Mouse (Mus musculus) heart, postnatal 0 days (tissue): ENCODE results near the gene Rbms3. TPM values are rescaled to one million over a fixed set of nuclear protein-coding genes. Genes with fewer than 3 reads are reported as not detected.
A peak's percentile ranks its signal among the peaks of the same experiment; 100 is the strongest.

Experiments used
- ATAC-seq: fragments of 200-750 bp; cut with Nextera tagmentation; 2 replicates; pipeline ENCODE4 v1.8.0; 2017; ENCODE audit warnings: low read depth, moderate number of reproducible peaks, moderate library complexity; ENCODE audit not compliant: insufficient read depth
- DNase-seq: peaks from one replicate; pipeline ENCODE4 v3.0.0-alpha.2; 2016; ENCODE audit warnings: low spot score
- H3K27ac ChIP-seq: fragments of 300-500 bp; sonication (generic); 2 replicates; pipeline ENCODE4 v1.5.1; 2014; ENCODE audit warnings: low read depth, mild to moderate bottlenecking
- H3K27me3 ChIP-seq: fragments of 300-500 bp; sonication (generic); 2 replicates; pipeline ENCODE4 v1.6.1; 2014; ENCODE audit warnings: low read length, mixed read lengths; ENCODE audit not compliant: control insufficient read depth, insufficient read depth
- H3K36me3 ChIP-seq: fragments of 300-500 bp; sonication (generic); replicated peaks from 2 replicates; pipeline ENCODE4 v1.6.1; 2014; ENCODE audit warnings: low read length, mixed read lengths; ENCODE audit not compliant: control insufficient read depth, insufficient read depth
- H3K4me1 ChIP-seq: fragments of 300-500 bp; sonication (generic); 2 replicates; pipeline ENCODE4 v1.6.1; 2014; ENCODE audit warnings: antibody characterized with exemption; ENCODE audit not compliant: control insufficient read depth, insufficient read depth
- H3K4me2 ChIP-seq: fragments of 300-500 bp; sonication (generic); 2 replicates; pipeline ENCODE4 v1.6.1; 2014; ENCODE audit warnings: low read depth, mild to moderate bottlenecking, low read length, moderate library complexity
- H3K4me3 ChIP-seq: fragments of 300-500 bp; sonication (generic); 2 replicates; pipeline ENCODE4 v1.5.1; 2014; ENCODE audit warnings: low read depth, low read length
- H3K9ac ChIP-seq: fragments of 300-500 bp; sonication (generic); replicated peaks from 2 replicates; pipeline ENCODE4 v1.6.1; 2014; ENCODE audit warnings: low read depth, low read length, mixed read lengths
- H3K9me3 ChIP-seq: fragments of 300-500 bp; sonication (generic); replicated peaks from 2 replicates; pipeline ENCODE4 v1.6.1; 2016; ENCODE audit warnings: low read length; ENCODE audit not compliant: control insufficient read depth
- CTCF ChIP-seq: IDR thresholded peaks from 2 replicates; pipeline ENCODE4 v1.5.1; 2016; ENCODE audit warnings: antibody characterized with exemption, control low read depth, low read depth
- EP300 ChIP-seq: IDR thresholded peaks from 2 replicates; pipeline ENCODE4 v1.6.1; 2016; ENCODE audit warnings: antibody characterized with exemption, low read depth
- WGBS: fragments of 180-500 bp; shearing (Covaris S2); extraction: QIAGEN DNeasy Blood & Tissue Kit; methylation state at CpG from one replicate; pipeline ENCODE4 v1.1.7; 2014; 5-methylcytosine and 5-hydroxymethylcytosine counted together
- polyA plus RNA-seq: library from polyadenylated mRNA; unstranded; fragments of >200 nt; fragmentation: Nextera tagmentation; extraction: Ambion mirVana; gene quantifications from 2 replicates; pipeline ENCODE4 v1.2.1, GENCODE M21; 2015
- total RNA-seq: library from RNA; depleted of rRNA; stranded (reverse); fragments of >200 nt; gene quantifications from 2 replicates; pipeline ENCODE4 v1.2.3, GENCODE M21; 2014; ENCODE audit warnings: low replicate concordance

Gene Rbms3
- total and polyA plus RNA-seq, 2 experiments from 2014 or later = 18.2 to 75.3 TPM

GRCm38 (mm10) chr9:116644616-116645015 lies 985.1 kb downstream of the Rbms3 start:
- no peak overlapping the region for H3K4me3 ChIP-seq
- H3K27ac ChIP-seq = no peak overlapping the region
- peaks cover 7% of the 10 kb centered on the region for H3K9me3 ChIP-seq
- no peaks in the 10 kb centered on the region for H3K27me3 ChIP-seq
- DNase-seq (no peak), ATAC-seq (no peak)
- H3K4me2 ChIP-seq = no peak overlapping the region
- no peak overlapping the region for H3K9ac ChIP-seq
- WGBS = 68% methylated on average over 8 of the region's 8 CpGs
- no peaks in the 10 kb centered on the region for H3K36me3 ChIP-seq
- peaks cover 12% of the 10 kb centered on the region for H3K4me1 ChIP-seq
- no peak for TF ChIP-seq EP300
- no peak for TF ChIP-seq CTCF

DNA sequence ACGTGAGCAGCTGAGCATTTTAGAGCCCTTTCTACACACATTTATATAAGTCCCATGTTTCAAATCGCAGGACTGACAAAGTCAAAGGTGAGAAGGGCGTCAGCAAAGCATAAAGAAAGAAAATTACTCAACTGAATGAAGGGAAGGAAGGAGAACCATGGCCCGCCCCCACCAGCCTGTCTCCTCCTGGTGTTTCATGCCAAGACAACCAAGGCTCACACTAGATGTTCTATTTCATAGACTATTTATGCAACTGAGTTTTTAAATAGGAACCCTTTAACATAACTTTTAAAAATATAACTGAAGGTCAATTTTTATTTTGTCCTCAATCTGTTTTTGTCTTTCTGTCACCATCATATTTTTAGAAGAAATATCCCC lies 989.4 kb downstream of the Rbms3 start:
- TF ChIP-seq CTCF = no peak
- TF ChIP-seq EP300 = no peak
- Histone ChIP-seq H3K9me3 (peaks cover 7% of the 10 kb centered on the region), H3K9ac (no peak overlapping the region), H3K4me2 (no peak overlapping the region), H3K27me3 (no peaks in the 10 kb centered on the region), H3K36me3 (no peaks in the 10 kb centered on the region), H3K4me3 (no peak overlapping the region), H3K4me1 (peaks cover 19% of the 10 kb centered on the region), H3K27ac (peak overlapping the region; percentile 88)
- no peak for ATAC-seq
- WGBS = 36% methylated on average over 4 of the region's 4 CpGs
- DNase-seq = peak; percentile 27

DNA sequence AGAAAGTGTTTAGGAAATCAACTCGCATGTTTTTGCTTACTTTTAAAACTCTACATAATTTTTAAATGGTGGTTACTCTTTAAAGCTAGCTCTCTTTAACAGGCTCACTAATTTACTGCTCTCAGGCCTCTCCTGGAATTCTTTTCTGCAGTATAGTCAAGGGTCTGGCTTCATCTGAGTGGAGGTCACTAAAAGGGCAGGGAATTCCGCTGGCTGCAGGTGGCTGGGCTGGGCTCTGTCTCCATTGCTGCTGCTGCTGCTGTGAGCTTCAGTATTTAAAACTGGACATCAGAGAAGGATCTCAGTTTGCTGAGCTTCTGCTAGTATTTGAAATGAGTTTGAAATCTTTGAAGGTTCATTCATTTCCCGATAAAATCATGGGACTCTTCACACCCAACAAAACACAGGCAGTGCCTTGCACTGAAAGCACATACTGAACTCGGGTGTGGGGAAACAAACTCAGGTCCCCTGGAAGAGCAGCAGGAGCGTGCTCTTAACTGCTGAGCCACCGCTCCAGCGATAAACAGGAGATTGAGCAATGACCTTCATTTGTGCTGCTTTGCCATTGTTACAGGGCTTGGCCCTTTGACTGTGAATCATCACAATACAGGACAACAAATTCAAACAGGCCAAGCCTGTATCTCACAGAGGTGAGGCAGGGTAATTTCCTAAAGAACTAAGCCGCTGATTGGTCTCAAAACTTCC lies 990.0 kb downstream of the Rbms3 start:
- Histone ChIP-seq H3K9ac (no peak overlapping the region), H3K36me3 (no peaks in the 10 kb centered on the region), H3K4me1 (peaks cover 19% of the 10 kb centered on the region), H3K9me3 (peaks cover 7% of the 10 kb centered on the region), H3K27me3 (no peaks in the 10 kb centered on the region), H3K4me2 (no peak overlapping the region), H3K27ac (peak overlapping the region; percentile 88), H3K4me3 (no peak overlapping the region)
- TF ChIP-seq EP300 (no peak), CTCF (no peak)
- ATAC-seq = peak; percentile 87
- WGBS = 23% methylated on average over 8 of the region's 8 CpGs
- DNase-seq = peak; percentile 62

- 73% methylated on average over 5 of the region's 5 CpGs for WGBS
- Histone ChIP-seq H3K27me3 (no peaks in the 10 kb centered on the region), H3K4me3 (no peak overlapping the region), H3K4me2 (no peak overlapping the region), H3K36me3 (no peaks in the 10 kb centered on the region), H3K4me1 (0 out of 2 replicates have a peak, but pooled peaks cover under 1% of the 10 kb centered on the region), H3K9ac (no peak overlapping the region), H3K27ac (no peak overlapping the region), H3K9me3 (no peaks in the 10 kb centered on the region; the same call in 1 of the 2 replicates)
- no peak for ATAC-seq
- TF ChIP-seq CTCF (no peak), EP300 (no peak)
- no peak for DNase-seq
Measured at GRCm38 (mm10) chr9:116633786-116634185, 995.9 kb downstream of the Rbms3 start.

- H3K27me3 ChIP-seq = no peaks in the 10 kb centered on the region
- DNase-seq (no peak), ATAC-seq (no peak)
- no peak overlapping the region for H3K4me2 ChIP-seq
- H3K27ac ChIP-seq = no peak overlapping the region
- WGBS = 79% methylated on average over 1 of the region's 1 CpGs
- H3K4me3 ChIP-seq = no peak overlapping the region
- no peak overlapping the region for H3K9ac ChIP-seq
- H3K36me3 ChIP-seq = no peaks in the 10 kb centered on the region
- no peaks in the 10 kb centered on the region for H3K4me1 ChIP-seq
- TF ChIP-seq EP300 (no peak), CTCF (no peak)
- H3K9me3 ChIP-seq = no peaks in the 10 kb centered on the region; the same call in 1 of the 2 replicates
Measured at GRCm38 (mm10) chr9:116633075-116633474, 996.6 kb downstream of the Rbms3 start.

GRCm38 (mm10) chr9:116631816-116632215 lies 997.9 kb downstream of the Rbms3 start:
- no peaks in the 10 kb centered on the region for H3K4me1 ChIP-seq
- no peak overlapping the region for H3K4me3 ChIP-seq
- ATAC-seq = no peak
- 78% methylated on average over 1 of the region's 1 CpGs for WGBS
- no peaks in the 10 kb centered on the region; the same call in 1 of the 2 replicates for H3K9me3 ChIP-seq
- DNase-seq = no peak
- H3K27me3 ChIP-seq = no peaks in the 10 kb centered on the region
- TF ChIP-seq EP300 (no peak), CTCF (no peak)
- no peaks in the 10 kb centered on the region for H3K36me3 ChIP-seq
- no peak overlapping the region for H3K27ac ChIP-seq
- no peak overlapping the region for H3K4me2 ChIP-seq
- H3K9ac ChIP-seq = no peak overlapping the region
